Mouse (Mus musculus): ENCODE results near the gene Slc26a3. TPM values are rescaled to one million over a fixed set of nuclear protein-coding genes. Genes with fewer than 3 reads are reported as not detected.

Gene Slc26a3
- polyA plus RNA-seq, 1 experiment from 2014 or later, result not detected

GRCm38 (mm10) chr12:31400821-31401220 lies 10.2 kb downstream of the Slc26a3 start:
- WGBS, result 83% methylated on average over 1 of the region's 1 CpGs
- H3K9me3 ChIP-seq (ENCODE audit: control insufficient read depth, low read length), result no peaks in the 10 kb centered on the region
- no peaks in the 10 kb centered on the region for H3K36me3 ChIP-seq (ENCODE audit: control insufficient read depth, insufficient read depth, low read length)
- H3K9ac ChIP-seq (ENCODE audit: low read length), result no peak overlapping the region
- H3K27ac ChIP-seq (ENCODE audit: low read depth, low read length), result no peak overlapping the region
- no peaks in the 10 kb centered on the region for H3K4me1 ChIP-seq (ENCODE audit: control insufficient read depth, insufficient read depth, low read length)
- H3K4me3 ChIP-seq (ENCODE audit: low read depth, low read length), result no peak overlapping the region
- no peak for ATAC-seq (ENCODE audit: insufficient read depth, low FRiP score, low TSS enrichment)
- no peak for DNase-seq (ENCODE audit: low spot score)
- H3K27me3 ChIP-seq (ENCODE audit: control insufficient read depth, insufficient read depth, low read length), result no peaks in the 10 kb centered on the region
- H3K4me2 ChIP-seq (ENCODE audit: low read depth), result no peak overlapping the region

- DNase-seq (ENCODE audit: low spot score) (no peak), ATAC-seq (ENCODE audit: insufficient read depth, low FRiP score, low TSS enrichment) (no peak)
- H3K27me3 ChIP-seq (ENCODE audit: control insufficient read depth, insufficient read depth, low read length), result no peaks in the 10 kb centered on the region
- no peak overlapping the region for H3K4me3 ChIP-seq (ENCODE audit: low read depth, low read length)
- no peaks in the 10 kb centered on the region for H3K36me3 ChIP-seq (ENCODE audit: control insufficient read depth, insufficient read depth, low read length)
- no peaks in the 10 kb centered on the region for H3K9me3 ChIP-seq (ENCODE audit: control insufficient read depth, low read length)
- no peaks in the 10 kb centered on the region for H3K4me1 ChIP-seq (ENCODE audit: control insufficient read depth, insufficient read depth, low read length)
- H3K27ac ChIP-seq (ENCODE audit: low read depth, low read length), result no peak overlapping the region
- 89% methylated on average over 6 of the region's 6 CpGs for WGBS
- H3K4me2 ChIP-seq (ENCODE audit: low read depth), result no peak overlapping the region
- H3K9ac ChIP-seq (ENCODE audit: low read length), result no peak overlapping the region
Measured at GRCm38 (mm10) chr12:31401930-31402329, 11.3 kb downstream of the Slc26a3 start.

GRCm38 (mm10) chr12:31404575-31405240 lies 14.0 kb downstream of the Slc26a3 start:
- Histone ChIP-seq H3K4me3 (ENCODE audit: low read depth, low read length) (no peak overlapping the region), H3K9me3 (ENCODE audit: control insufficient read depth, low read length) (no peaks in the 10 kb centered on the region), H3K36me3 (ENCODE audit: control insufficient read depth, insufficient read depth, low read length) (no peaks in the 10 kb centered on the region), H3K9ac (ENCODE audit: low read length) (no peak overlapping the region), H3K27ac (ENCODE audit: low read depth, low read length) (no peak overlapping the region), H3K27me3 (ENCODE audit: control insufficient read depth, insufficient read depth, low read length) (no peaks in the 10 kb centered on the region), H3K4me1 (ENCODE audit: control insufficient read depth, insufficient read depth, low read length) (no peaks in the 10 kb centered on the region), H3K4me2 (ENCODE audit: low read depth) (no peak overlapping the region)
- DNase-seq (ENCODE audit: low spot score) (no peak), ATAC-seq (ENCODE audit: insufficient read depth, low FRiP score, low TSS enrichment) (no peak)
- WGBS, result 81% methylated on average over 5 of the region's 5 CpGs

GRCm38 (mm10) chr12:31415971-31416370 lies 25.3 kb downstream of the Slc26a3 start:
- 70% methylated on average over 2 of the region's 2 CpGs for WGBS
- no peak for ATAC-seq (ENCODE audit: insufficient read depth, low FRiP score, low TSS enrichment)
- no peaks in the 10 kb centered on the region for H3K27me3 ChIP-seq (ENCODE audit: control insufficient read depth, insufficient read depth, low read length)
- H3K36me3 ChIP-seq (ENCODE audit: control insufficient read depth, insufficient read depth, low read length), result no peaks in the 10 kb centered on the region
- DNase-seq (ENCODE audit: low spot score), result no peak
- no peaks in the 10 kb centered on the region for H3K4me1 ChIP-seq (ENCODE audit: control insufficient read depth, insufficient read depth, low read length)
- no peak overlapping the region for H3K4me2 ChIP-seq (ENCODE audit: low read depth)
- no peaks in the 10 kb centered on the region for H3K9me3 ChIP-seq (ENCODE audit: control insufficient read depth, low read length)
- H3K27ac ChIP-seq (ENCODE audit: low read depth, low read length), result no peak overlapping the region
- no peak overlapping the region for H3K9ac ChIP-seq (ENCODE audit: low read length)
- H3K4me3 ChIP-seq (ENCODE audit: low read depth, low read length), result no peak overlapping the region

GRCm38 (mm10) chr12:31421901-31422574 lies 31.4 kb downstream of the Slc26a3 start:
- 80% methylated on average over 3 of the region's 3 CpGs for WGBS
- no peaks in the 10 kb centered on the region for H3K36me3 ChIP-seq (ENCODE audit: control insufficient read depth, insufficient read depth, low read length)
- ATAC-seq (ENCODE audit: insufficient read depth, low FRiP score, low TSS enrichment) (no peak), DNase-seq (ENCODE audit: low spot score) (no peak)
- no peaks in the 10 kb centered on the region for H3K9me3 ChIP-seq (ENCODE audit: control insufficient read depth, low read length)
- no peak overlapping the region for H3K4me2 ChIP-seq (ENCODE audit: low read depth)
- no peak overlapping the region for H3K4me3 ChIP-seq (ENCODE audit: low read depth, low read length)
- no peak overlapping the region for H3K27ac ChIP-seq (ENCODE audit: low read depth, low read length)
- no peak overlapping the region for H3K9ac ChIP-seq (ENCODE audit: low read length)
- H3K4me1 ChIP-seq (ENCODE audit: control insufficient read depth, insufficient read depth, low read length), result no peaks in the 10 kb centered on the region
- no peaks in the 10 kb centered on the region for H3K27me3 ChIP-seq (ENCODE audit: control insufficient read depth, insufficient read depth, low read length)

GRCm38 (mm10) chr12:31437791-31438190 lies 47.1 kb downstream of the Slc26a3 start:
- no peak overlapping the region for H3K4me3 ChIP-seq (ENCODE audit: low read depth, low read length)
- no peak overlapping the region for H3K27ac ChIP-seq (ENCODE audit: low read depth, low read length)
- H3K9ac ChIP-seq (ENCODE audit: low read length), result no peak overlapping the region
- H3K27me3 ChIP-seq (ENCODE audit: control insufficient read depth, insufficient read depth, low read length), result no peaks in the 10 kb centered on the region
- no peaks in the 10 kb centered on the region for H3K9me3 ChIP-seq (ENCODE audit: control insufficient read depth, low read length)
- H3K36me3 ChIP-seq (ENCODE audit: control insufficient read depth, insufficient read depth, low read length), result no peaks in the 10 kb centered on the region
- DNase-seq (ENCODE audit: low spot score) (no peak), ATAC-seq (ENCODE audit: insufficient read depth, low FRiP score, low TSS enrichment) (no peak)
- no peaks in the 10 kb centered on the region for H3K4me1 ChIP-seq (ENCODE audit: control insufficient read depth, insufficient read depth, low read length)
- no peak overlapping the region for H3K4me2 ChIP-seq (ENCODE audit: low read depth)
- 77% methylated on average over 6 of the region's 6 CpGs for WGBS

GRCm38 (mm10) chr12:31439612-31440011 lies 48.9 kb downstream of the Slc26a3 start:
- no peak for DNase-seq (ENCODE audit: low spot score)
- Histone ChIP-seq H3K27me3 (ENCODE audit: control insufficient read depth, insufficient read depth, low read length) (no peaks in the 10 kb centered on the region), H3K36me3 (ENCODE audit: control insufficient read depth, insufficient read depth, low read length) (no peaks in the 10 kb centered on the region), H3K4me2 (ENCODE audit: low read depth) (no peak overlapping the region), H3K27ac (ENCODE audit: low read depth, low read length) (no peak overlapping the region), H3K9ac (ENCODE audit: low read length) (no peak overlapping the region), H3K4me1 (ENCODE audit: control insufficient read depth, insufficient read depth, low read length) (no peaks in the 10 kb centered on the region), H3K9me3 (ENCODE audit: control insufficient read depth, low read length) (no peaks in the 10 kb centered on the region), H3K4me3 (ENCODE audit: low read depth, low read length) (no peak overlapping the region)
- 87% methylated on average over 2 of the region's 2 CpGs for WGBS
- ATAC-seq (ENCODE audit: insufficient read depth, low FRiP score, low TSS enrichment), result no peak

GRCm38 (mm10) chr12:31444131-31444546 lies 53.5 kb downstream of the Slc26a3 start:
- WGBS, result 3% methylated on average over 11 of the region's 11 CpGs
- Histone ChIP-seq H3K27ac (ENCODE audit: low read depth, low read length) (no peak overlapping the region), H3K36me3 (ENCODE audit: control insufficient read depth, insufficient read depth, low read length) (no peaks in the 10 kb centered on the region), H3K4me2 (ENCODE audit: low read depth) (peak overlapping the region; percentile 37), H3K4me3 (ENCODE audit: low read depth, low read length) (peak overlapping the region; percentile 12; the same call in 1 of the 2 replicates), H3K9me3 (ENCODE audit: control insufficient read depth, low read length) (no peaks in the 10 kb centered on the region), H3K9ac (ENCODE audit: low read length) (peak overlapping the region; percentile 15; the same call in 1 of the 2 replicates), H3K27me3 (ENCODE audit: control insufficient read depth, insufficient read depth, low read length) (no peaks in the 10 kb centered on the region), H3K4me1 (ENCODE audit: control insufficient read depth, insufficient read depth, low read length) (no peaks in the 10 kb centered on the region)
- peak; percentile 60; the same call in 1 of the 2 replicates for ATAC-seq (ENCODE audit: insufficient read depth, low FRiP score, low TSS enrichment)
- DNase-seq (ENCODE audit: low spot score), result peak; percentile 63

GRCm38 (mm10) chr12:31444827-31445226 lies 54.2 kb downstream of the Slc26a3 start:
- DNase-seq (ENCODE audit: low spot score) (no peak), ATAC-seq (ENCODE audit: insufficient read depth, low FRiP score, low TSS enrichment) (no peak)
- WGBS, result 82% methylated on average over 6 of the region's 6 CpGs
- Histone ChIP-seq H3K27ac (ENCODE audit: low read depth, low read length) (no peak overlapping the region), H3K4me2 (ENCODE audit: low read depth) (no peak overlapping the region), H3K9ac (ENCODE audit: low read length) (no peak overlapping the region), H3K4me1 (ENCODE audit: control insufficient read depth, insufficient read depth, low read length) (no peaks in the 10 kb centered on the region), H3K36me3 (ENCODE audit: control insufficient read depth, insufficient read depth, low read length) (no peaks in the 10 kb centered on the region), H3K9me3 (ENCODE audit: control insufficient read depth, low read length) (no peaks in the 10 kb centered on the region), H3K4me3 (ENCODE audit: low read depth, low read length) (no peak overlapping the region), H3K27me3 (ENCODE audit: control insufficient read depth, insufficient read depth, low read length) (no peaks in the 10 kb centered on the region)

All from neural tube, embryonic 11.5 days (tissue).